Mouse (Mus musculus): ENCODE data around the gene Cep112. TPM values are rescaled to one million over a fixed set of nuclear protein-coding genes. Genes with fewer than 3 reads are reported as not detected.

Gene Cep112
- polyA plus RNA-seq, 1 experiment from 2014 or later: 13.3 TPM

Other genes starting within 250 kb of the Cep112 start
- gene Apoh, start 81.8 kb upstream of the Cep112 start, polyA plus RNA-seq (2015; fragmentation: Nextera tagmentation; extraction: Ambion mirVana): 0.49 and 0.62 TPM in 2 replicates
- gene Prkca, start 81.3 kb upstream of the Cep112 start, polyA plus RNA-seq (2015; fragmentation: Nextera tagmentation; extraction: Ambion mirVana): 8.2 and 8.6 TPM in 2 replicates